Mouse (Mus musculus) hindbrain, embryonic 11.5 days (tissue): Measurements from ENCODE around the gene Glce. TPM values are rescaled to one million over a fixed set of nuclear protein-coding genes. Genes with fewer than 3 reads are reported as not detected.

Experiments used
- ATAC-seq: fragments of 200-750 bp; cut with Nextera tagmentation; 2 replicates; pipeline ENCODE4 v1.8.0; 2017; ENCODE audit warnings: mild to moderate bottlenecking, moderate TSS enrichment, moderate library complexity; ENCODE audit not compliant: low FRiP score
- DNase-seq: peaks from one replicate; pipeline ENCODE4 v3.0.0-alpha.2; 2015; ENCODE audit warnings: low spot score
- H3K27ac ChIP-seq: fragments of 300-500 bp; sonication (generic); 2 replicates; pipeline ENCODE4 v1.5.1; 2014; ENCODE audit warnings: mild to moderate bottlenecking, low read depth, low read length
- H3K27me3 ChIP-seq: fragments of 300-500 bp; sonication (generic); 2 replicates; pipeline ENCODE4 v1.6.1; 2014; ENCODE audit warnings: mild to moderate bottlenecking, low read length, moderate library complexity, mixed read lengths; ENCODE audit not compliant: control insufficient read depth, insufficient read depth
- H3K36me3 ChIP-seq: fragments of 300-500 bp; sonication (generic); 2 replicates; pipeline ENCODE4 v1.6.1; 2014; ENCODE audit warnings: mild to moderate bottlenecking, low read length, moderate library complexity, mixed read lengths; ENCODE audit not compliant: control insufficient read depth, insufficient read depth
- H3K4me1 ChIP-seq: fragments of 300-500 bp; sonication (generic); replicated peaks from 2 replicates; pipeline ENCODE4 v1.6.1; 2014; ENCODE audit warnings: low read length, mixed read lengths; ENCODE audit not compliant: control insufficient read depth, insufficient read depth
- H3K4me2 ChIP-seq: fragments of 300-500 bp; sonication (generic); replicated peaks from 2 replicates; pipeline ENCODE4 v1.6.1; 2014; ENCODE audit warnings: mild to moderate bottlenecking, low read depth, low read length
- H3K4me3 ChIP-seq: fragments of 300-500 bp; sonication (generic); 2 replicates; pipeline ENCODE4 v1.5.1; 2014; ENCODE audit warnings: low read depth, low read length
- H3K9ac ChIP-seq: fragments of 300-500 bp; sonication (generic); 2 replicates; pipeline ENCODE4 v1.6.1; 2014; ENCODE audit warnings: low read depth, low read length
- H3K9me3 ChIP-seq: fragments of 300-500 bp; sonication (generic); 2 replicates; pipeline ENCODE4 v1.6.1; 2016; ENCODE audit warnings: low read length; ENCODE audit not compliant: control insufficient read depth
- WGBS: fragments of 180-500 bp; shearing (Covaris S2); extraction: QIAGEN DNeasy Blood & Tissue Kit; methylation state at CpG from one replicate; pipeline ENCODE4 v1.1.7; 2014; 5-methylcytosine and 5-hydroxymethylcytosine counted together
- polyA plus RNA-seq: library from polyadenylated mRNA; unstranded; fragments of >200 nt; fragmentation: Nextera tagmentation; extraction: Ambion mirVana; gene quantifications from 2 replicates; pipeline ENCODE4 v1.2.1, GENCODE M21; 2014

Glce gene
- polyA plus RNA-seq, 1 experiment from 2014 or later: 21.3 TPM

- Histone ChIP-seq H3K9me3 (no peaks in the 10 kb centered on the region), H3K4me3 (no peak overlapping the region), H3K4me2 (no peak overlapping the region), H3K9ac (no peak overlapping the region), H3K27me3 (no peaks in the 10 kb centered on the region), H3K4me1 (no peaks in the 10 kb centered on the region), H3K27ac (no peak overlapping the region), H3K36me3 (no peaks in the 10 kb centered on the region)
- ATAC-seq (no peak), DNase-seq (no peak)
- 70% methylated on average over 4 of the region's 4 CpGs for WGBS
Measured at GRCm38 (mm10) chr9:62132005-62132782, 9.7 kb upstream of the Glce start.

GRCm38 (mm10) chr9:62130746-62131145, 8.3 kb upstream of the Glce start:
- Histone ChIP-seq H3K4me2 (no peak overlapping the region), H3K4me1 (no peaks in the 10 kb centered on the region), H3K9ac (no peak overlapping the region), H3K27ac (no peak overlapping the region), H3K9me3 (no peaks in the 10 kb centered on the region), H3K36me3 (no peaks in the 10 kb centered on the region), H3K4me3 (no peak overlapping the region), H3K27me3 (no peaks in the 10 kb centered on the region)
- no peak for DNase-seq
- WGBS: 88% methylated on average over 5 of the region's 5 CpGs
- ATAC-seq: no peak

GRCm38 (mm10) chr9:62128056-62128455, 5.6 kb upstream of the Glce start:
- Histone ChIP-seq H3K27me3 (no peaks in the 10 kb centered on the region), H3K27ac (no peak overlapping the region), H3K9me3 (no peaks in the 10 kb centered on the region), H3K36me3 (no peaks in the 10 kb centered on the region), H3K4me2 (no peak overlapping the region), H3K4me3 (no peak overlapping the region), H3K9ac (no peak overlapping the region), H3K4me1 (no peaks in the 10 kb centered on the region)
- no peak for DNase-seq
- no peak for ATAC-seq
- WGBS: 83% methylated on average over 2 of the region's 2 CpGs

- ATAC-seq: no peak
- no peak for DNase-seq
Measured at GRCm38 (mm10) chr9:62125986-62126575, 3.6 kb upstream of the Glce start.

GRCm38 (mm10) chr9:62124266-62124665, 1.8 kb upstream of the Glce start:
- no peaks in the 10 kb centered on the region; the same call in 1 of the 2 replicates for H3K4me1 ChIP-seq
- DNase-seq: no peak
- H3K27me3 ChIP-seq: no peaks in the 10 kb centered on the region
- H3K9me3 ChIP-seq: no peaks in the 10 kb centered on the region
- 91% methylated on average over 1 of the region's 1 CpGs for WGBS
- no peaks in the 10 kb centered on the region for H3K36me3 ChIP-seq
- H3K27ac ChIP-seq: no peak overlapping the region
- no peak overlapping the region for H3K4me2 ChIP-seq
- H3K4me3 ChIP-seq: no peak overlapping the region
- no peak for ATAC-seq
- no peak overlapping the region for H3K9ac ChIP-seq

More at GRCm38 (mm10) chr9:62125986-62126575, 3.6 kb upstream of the Glce start:
- Histone ChIP-seq H3K4me1 (no peaks in the 10 kb centered on the region; the same call in 1 of the 2 replicates), H3K4me3 (no peak overlapping the region), H3K9me3 (no peaks in the 10 kb centered on the region), H3K27ac (no peak overlapping the region), H3K36me3 (no peaks in the 10 kb centered on the region), H3K9ac (no peak overlapping the region), H3K4me2 (no peak overlapping the region), H3K27me3 (no peaks in the 10 kb centered on the region)
- WGBS: 80% methylated on average over 5 of the region's 5 CpGs

GRCm38 (mm10) chr9:62123496-62123895, 1.0 kb upstream of the Glce start:
- Histone ChIP-seq H3K9ac (no peak overlapping the region; the same call in 1 of the 2 replicates), H3K27ac (no peak overlapping the region)
- 68% methylated on average over 3 of the region's 3 CpGs for WGBS

GRCm38 (mm10) chr9:62121551-62122447, 656 bp downstream of the Glce start:
- Histone ChIP-seq H3K9me3 (no peaks in the 10 kb centered on the region), H3K27ac (peak overlapping the region; percentile 90), H3K9ac (peak overlapping the region; percentile 84), H3K4me2 (peak overlapping the region; percentile 91), H3K27me3 (no peaks in the 10 kb centered on the region), H3K4me3 (peak overlapping the region; percentile 86), H3K36me3 (no peaks in the 10 kb centered on the region), H3K4me1 (no peaks in the 10 kb centered on the region; the same call in 1 of the 2 replicates)
- ATAC-seq: peak; percentile 69
- peak; percentile 56 for DNase-seq
- under 1% methylated on average over 59 of the region's 59 CpGs for WGBS

More at GRCm38 (mm10) chr9:62123496-62123895, 1.0 kb upstream of the Glce start:
- Histone ChIP-seq H3K4me2 (peak overlapping the region; percentile 42; the same call in 1 of the 2 replicates), H3K27me3 (no peaks in the 10 kb centered on the region), H3K4me3 (no peak overlapping the region), H3K36me3 (no peaks in the 10 kb centered on the region), H3K9me3 (no peaks in the 10 kb centered on the region), H3K4me1 (no peaks in the 10 kb centered on the region; the same call in 1 of the 2 replicates)
- DNase-seq: no peak
- ATAC-seq: no peak

- no peak overlapping the region for H3K27ac ChIP-seq
- no peak overlapping the region for H3K9ac ChIP-seq
- H3K27me3 ChIP-seq: no peaks in the 10 kb centered on the region
- ATAC-seq (no peak), DNase-seq (no peak)
- 34% methylated on average over 3 of the region's 3 CpGs for WGBS
- H3K9me3 ChIP-seq: no peaks in the 10 kb centered on the region
- H3K4me1 ChIP-seq: no peaks in the 10 kb centered on the region; the same call in 1 of the 2 replicates
- H3K4me2 ChIP-seq: no peak overlapping the region
- H3K4me3 ChIP-seq: no peak overlapping the region
- no peaks in the 10 kb centered on the region for H3K36me3 ChIP-seq
Measured at GRCm38 (mm10) chr9:62118754-62119153, 3.7 kb downstream of the Glce start.
